Mouse (Mus musculus): ENCODE results near the gene Gm20737.
"Not testable (repeated sequence)": the region's sequence is repeated elsewhere in the genome, so short reads cannot be mapped to it uniquely, and the experiment has no call there.

The Gm20737 gene

DNA sequence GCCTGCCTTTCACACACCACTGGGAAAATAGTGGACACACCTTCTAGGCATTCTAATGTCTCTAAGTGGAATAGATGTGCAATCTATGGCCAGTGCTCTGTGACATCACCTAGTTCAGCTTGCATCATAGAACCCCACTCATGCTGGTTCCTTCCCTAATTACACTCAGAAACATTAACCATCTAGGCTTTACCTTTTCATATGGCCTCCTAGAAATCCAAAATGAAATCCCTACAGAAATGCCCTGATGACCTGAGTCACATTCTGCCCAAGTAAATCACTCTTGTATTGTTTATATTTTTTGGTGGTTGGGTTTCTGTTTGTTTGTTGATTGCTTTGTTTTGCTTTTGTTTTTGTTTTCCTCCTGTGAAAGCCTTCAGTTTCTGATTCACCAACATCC is at the start of gene Gm20737:
Gene Gm20737, minus strand, starts transcription at position 101 of the 400 bp plus-strand sequence.
- DNase-seq (ENCODE audit: low read depth, low spot score): not testable (repeated sequence)

DNA sequence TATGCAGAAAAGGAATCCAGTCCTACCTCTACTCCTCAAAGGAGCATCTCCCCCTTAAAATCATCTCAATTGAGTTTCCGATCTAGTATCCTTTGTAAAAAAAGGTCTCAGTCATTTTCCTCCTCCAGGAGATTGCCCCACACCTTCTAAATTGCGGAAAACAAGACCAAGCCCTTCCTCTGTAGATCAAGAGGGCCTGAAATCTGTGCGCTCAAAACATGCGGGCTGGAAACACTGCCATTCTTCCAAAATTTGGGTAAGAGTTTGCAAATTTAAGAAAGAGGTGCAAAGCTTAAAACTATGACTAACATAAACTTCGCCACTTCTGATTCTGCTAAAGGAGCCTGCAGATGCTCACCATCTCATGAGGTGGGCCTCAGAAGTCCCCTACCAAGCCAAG is 17.3 kb upstream of the Gm20737 start, which contains the start of gene Gm21775:
Gene Gm21775, plus strand, starts transcription at position 301 of the 400 bp plus-strand sequence.
- DNase-seq (ENCODE audit: low read depth, low spot score): not testable (repeated sequence)

Data from ES-CJ7 (cell line).